Mouse (Mus musculus) kidney, postnatal 25 days (tissue): ENCODE results near the gene Axin1.
"Not testable (repeated sequence)": the region's sequence is repeated elsewhere in the genome, so short reads cannot be mapped to it uniquely, and the experiment has no call there.

Experiments
- DNase-seq, 2 experiments: peaks; one replicate each; pipeline ENCODE4 v3.0.0; 2021; ENCODE audit warnings: mixed read lengths in 2 of 2

The Axin1 gene

GRCm38 (mm10) chr17:26138239-26138836, at the start of gene Axin1:
Gene Axin1 (plus strand): TSS chr17:26138688.
- peak; percentile 95 to 98 for DNase-seq

GRCm38 (mm10) chr17:26089905-26090632, 48.4 kb upstream of the Axin1 start, which contains the start of gene Decr2:
Gene Decr2 (minus strand): TSS chr17:26090337.
- peak; percentile 93 to 97 for DNase-seq

DNA sequence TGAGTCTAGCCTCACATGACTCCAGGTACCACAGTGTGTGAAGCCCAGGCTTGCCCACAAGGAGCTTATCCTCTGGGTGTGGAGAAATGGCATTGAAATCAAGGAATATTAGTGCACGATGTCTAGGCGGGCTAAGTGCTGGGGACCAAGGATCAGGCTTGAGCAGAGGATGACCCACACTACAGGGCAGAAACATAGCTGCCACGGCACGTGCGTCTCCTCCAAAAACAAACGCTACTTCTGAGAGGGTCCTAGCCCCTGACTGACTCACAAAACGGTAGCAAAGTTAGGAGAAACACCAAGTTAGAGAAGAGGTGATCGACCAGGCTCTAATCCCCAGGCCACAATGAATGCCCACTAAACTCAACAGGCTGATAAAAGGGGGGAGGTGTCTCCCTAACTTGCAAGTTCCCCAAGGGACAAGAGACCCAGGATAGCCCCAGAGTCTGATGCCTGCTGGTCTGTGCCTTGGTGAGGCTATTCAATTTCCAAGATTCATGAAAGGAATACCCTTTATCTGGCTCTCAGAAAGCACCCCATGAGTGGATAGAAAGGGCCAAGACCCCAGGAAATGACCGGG, 43.9 kb upstream of the Axin1 start:
- DNase-seq = no peak

DNA sequence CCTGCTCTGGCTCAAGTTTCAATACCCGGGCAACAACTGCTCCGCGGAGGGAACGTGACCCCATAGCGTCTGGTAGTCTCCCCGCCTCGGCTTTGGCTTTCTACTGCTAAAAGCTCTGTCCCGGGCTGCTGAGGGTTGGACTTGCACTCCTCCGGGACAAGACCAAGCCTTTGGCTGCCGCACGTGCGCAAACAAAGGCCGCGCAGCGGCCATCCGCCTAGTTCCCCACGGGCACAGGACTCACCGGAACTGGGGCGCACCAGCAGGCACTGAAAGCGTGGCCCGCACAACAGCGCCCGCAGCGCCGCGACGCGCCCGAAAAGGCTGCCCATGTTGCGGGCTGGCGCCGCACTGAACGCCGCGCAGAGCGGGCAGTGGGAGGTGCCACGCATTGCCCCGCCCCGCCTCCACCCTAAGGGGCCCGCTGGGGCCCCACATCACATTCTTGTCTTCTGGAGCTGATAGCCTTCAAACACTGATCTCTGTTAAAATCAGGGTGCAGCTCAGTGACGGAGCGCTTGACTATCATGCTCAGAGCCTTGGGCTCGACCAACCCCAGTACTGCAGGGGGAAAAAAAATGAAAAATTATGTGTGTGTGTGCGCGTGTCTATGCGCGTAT, 43.3 kb upstream of the Axin1 start, which contains the start of gene Nme4:
Gene Nme4, minus strand, starts transcription at position 482 of the 620 bp plus-strand sequence.
- DNase-seq = peak; percentile 48 to 71

DNA sequence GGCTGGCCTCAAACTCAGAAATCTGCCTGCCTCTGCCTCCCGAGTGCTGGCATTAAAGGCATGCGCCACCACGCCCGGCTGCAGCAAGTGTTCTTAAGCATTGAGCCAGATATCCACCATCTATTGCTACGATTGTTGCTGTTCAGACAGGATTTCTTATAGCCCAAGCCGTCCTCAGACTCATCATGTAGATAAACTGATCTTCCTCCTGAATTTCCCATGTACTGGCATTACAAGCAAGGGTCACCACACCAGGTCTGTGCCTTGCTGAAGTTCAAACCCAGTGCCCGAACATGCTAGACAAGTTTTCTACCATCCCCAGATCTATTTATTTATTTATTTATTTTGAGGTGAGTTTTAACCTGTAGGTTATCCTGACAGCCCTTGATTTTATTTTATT, 40.0 kb upstream of the Axin1 start:
- no peak for DNase-seq

DNA sequence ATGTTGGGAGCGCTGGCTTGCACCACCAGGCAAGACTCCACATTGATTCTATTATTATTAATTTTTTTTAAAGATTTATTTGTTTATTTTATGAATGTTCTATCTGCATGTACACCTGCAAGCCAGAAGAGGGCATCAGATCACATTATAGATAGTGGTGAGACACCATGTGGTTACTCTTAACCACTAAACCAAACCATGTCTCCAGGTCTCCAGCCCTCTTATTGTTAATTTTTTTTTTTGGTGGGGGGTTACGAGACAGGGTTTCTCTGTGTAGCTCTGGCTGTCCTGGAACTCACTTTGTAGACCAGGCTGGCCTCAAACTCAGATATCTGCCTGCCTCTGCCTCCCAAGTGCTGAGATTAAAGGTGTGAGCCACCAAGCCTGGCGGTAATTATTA, 39.2 kb upstream of the Axin1 start:
- not testable (repeated sequence) for DNase-seq

DNA sequence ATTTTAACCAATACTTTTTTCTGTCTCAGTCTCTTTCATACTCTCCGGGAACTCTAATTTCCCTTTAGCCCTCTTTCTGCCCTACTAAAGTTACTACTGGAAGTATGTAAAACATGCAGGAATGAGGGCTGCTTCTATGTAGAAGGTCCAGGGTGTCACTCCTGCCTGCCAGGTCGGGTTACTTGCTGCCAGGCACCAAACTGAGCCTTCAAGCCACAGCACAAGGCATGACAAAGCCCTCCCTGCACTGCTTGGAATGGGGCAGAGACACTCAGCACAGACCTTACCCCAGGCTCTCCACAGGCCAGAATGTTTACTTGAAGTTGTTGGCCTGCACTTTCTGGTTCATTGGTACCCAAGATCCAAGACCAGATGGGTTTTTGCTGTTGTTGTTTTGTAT, 38.3 kb upstream of the Axin1 start:
- DNase-seq = no peak

- peak; percentile 76 to 93 for DNase-seq
Observed at GRCm38 (mm10) chr17:26101478-26101877, 37.0 kb upstream of the Axin1 start.

GRCm38 (mm10) chr17:26105619-26106018, 32.9 kb upstream of the Axin1 start:
- DNase-seq = no peak

DNA sequence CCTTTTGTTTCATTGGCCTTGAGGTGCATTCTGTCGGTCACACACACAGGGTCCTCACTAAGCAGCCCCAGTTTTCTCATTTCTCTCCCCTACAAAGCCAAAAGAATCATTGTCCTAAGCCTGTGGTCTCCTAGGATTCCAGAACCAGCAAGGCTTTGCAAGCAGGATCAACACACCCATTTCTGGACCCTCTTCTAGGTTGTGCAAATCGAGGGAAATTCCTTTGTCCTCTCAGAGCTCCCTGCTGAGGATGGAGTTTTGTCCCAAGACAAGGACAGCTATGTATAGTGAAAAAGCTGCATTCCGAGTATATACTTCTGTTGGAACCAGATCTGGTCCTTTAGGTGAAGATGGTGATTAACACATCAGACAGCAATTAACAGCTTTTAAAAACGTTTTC, 28.3 kb upstream of the Axin1 start:
- no peak for DNase-seq

GRCm38 (mm10) chr17:26111024-26111423, 27.5 kb upstream of the Axin1 start:
- DNase-seq = no peak

DNA sequence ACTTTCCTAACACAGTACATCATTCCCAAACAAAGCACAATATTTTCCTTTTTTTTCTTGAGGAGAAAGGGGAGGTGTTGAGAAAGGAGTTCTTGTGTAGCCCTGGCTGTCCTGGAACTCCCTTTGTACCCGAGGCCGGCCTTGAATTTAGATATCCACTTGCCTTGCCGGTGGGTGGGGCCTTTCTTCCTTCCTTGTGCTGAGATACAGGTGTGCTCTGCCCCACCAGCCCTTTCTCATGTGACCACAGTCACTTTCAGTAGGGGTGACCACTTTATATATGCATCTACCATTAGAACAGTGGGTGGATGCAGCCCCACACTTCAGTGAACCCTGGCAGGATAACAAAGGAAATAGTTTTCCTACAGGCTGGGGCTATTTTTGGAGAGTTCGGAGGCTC, 26.8 kb upstream of the Axin1 start:
- no peak for DNase-seq

- DNase-seq = no peak
Observed at GRCm38 (mm10) chr17:26112751-26113150, 25.7 kb upstream of the Axin1 start.

DNA sequence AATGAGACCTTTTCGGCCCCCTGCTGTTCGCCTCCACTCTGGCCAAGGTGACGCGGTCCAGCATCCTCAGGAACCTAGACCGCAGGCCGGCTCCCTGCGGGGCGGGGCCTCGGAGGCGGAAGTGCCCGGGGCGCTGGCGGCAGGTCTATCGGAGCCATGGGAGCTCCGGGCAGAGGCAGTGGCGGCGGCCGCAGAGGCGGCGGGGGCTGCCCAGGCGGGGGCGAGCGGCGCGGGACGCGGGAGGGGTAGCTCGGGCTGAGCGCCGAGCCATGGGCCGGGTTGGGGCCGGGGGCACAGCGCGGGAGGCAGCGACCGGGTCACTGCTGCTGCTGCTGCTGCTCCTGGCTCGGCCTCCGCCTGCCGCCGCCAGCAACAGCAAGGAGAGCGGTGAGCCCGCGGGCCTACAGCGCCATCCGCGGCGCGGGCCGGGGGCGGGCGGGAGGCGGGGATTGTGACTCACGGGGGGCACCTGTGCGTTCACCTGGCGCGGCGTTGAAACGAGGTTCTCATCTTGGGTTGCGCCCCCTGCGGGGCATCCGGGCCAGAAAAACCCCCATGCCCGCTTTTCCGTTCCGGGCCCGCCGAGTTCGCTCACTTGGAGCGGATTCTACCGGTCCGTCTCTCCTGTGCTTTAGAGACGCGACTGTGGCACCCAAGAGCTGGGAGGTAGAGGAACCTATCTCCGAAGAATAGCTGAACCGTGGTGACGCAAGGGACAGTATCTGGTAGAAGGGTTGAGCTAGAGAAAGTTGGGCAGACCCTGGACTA, 25.1 kb upstream of the Axin1 start, which contains the start of gene Tmem8:
Gene Tmem8, plus strand, starts transcription at position 119 of the 768 bp plus-strand sequence.
- peak; percentile 81 to 93 for DNase-seq

DNA sequence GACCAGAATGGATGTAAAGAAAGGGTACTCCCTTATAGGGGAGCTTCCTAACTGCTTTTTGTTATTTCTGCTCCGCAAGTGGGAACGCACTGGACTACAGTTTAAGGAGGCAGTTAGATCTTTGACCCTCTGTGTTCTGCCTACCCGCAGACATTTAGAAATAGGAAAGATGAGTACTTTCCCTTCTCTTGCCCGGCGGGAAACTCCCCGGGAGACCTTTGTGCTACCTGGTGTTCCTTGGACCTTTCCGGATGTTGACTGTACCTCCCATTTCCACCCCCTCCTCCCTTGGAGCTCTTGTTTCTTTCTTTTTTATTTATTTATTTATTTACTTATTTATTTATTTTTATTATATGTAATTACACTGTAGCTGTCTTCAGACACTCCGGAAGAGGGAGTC, 24.4 kb upstream of the Axin1 start:
- peak; percentile 70 to 86 for DNase-seq

DNA sequence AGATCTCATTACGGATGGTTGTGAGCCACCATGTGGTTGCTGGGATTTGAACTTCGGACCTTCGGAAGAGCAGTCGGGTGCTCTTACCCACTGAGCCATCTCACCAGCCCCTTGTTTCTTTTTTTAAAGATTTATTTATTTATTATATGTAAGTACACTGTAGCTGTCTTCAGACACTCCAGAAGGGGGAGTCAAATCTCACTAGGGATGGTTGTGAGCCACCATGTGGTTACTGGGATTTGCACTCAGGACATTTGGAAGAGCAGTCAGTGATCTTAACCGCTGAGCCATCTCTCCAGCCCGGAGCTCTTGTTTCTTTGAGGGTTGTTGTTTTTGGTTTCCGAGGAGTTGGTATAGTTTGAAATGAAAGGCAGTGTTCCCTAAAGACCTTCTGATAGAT, 24.0 kb upstream of the Axin1 start:
- not testable (repeated sequence) for DNase-seq

- DNase-seq = peak; percentile 92 to 95
Observed at GRCm38 (mm10) chr17:26115205-26115898, 23.1 kb upstream of the Axin1 start.

GRCm38 (mm10) chr17:26115956-26116487, 22.5 kb upstream of the Axin1 start:
- DNase-seq = peak; percentile 64 to 82

DNA sequence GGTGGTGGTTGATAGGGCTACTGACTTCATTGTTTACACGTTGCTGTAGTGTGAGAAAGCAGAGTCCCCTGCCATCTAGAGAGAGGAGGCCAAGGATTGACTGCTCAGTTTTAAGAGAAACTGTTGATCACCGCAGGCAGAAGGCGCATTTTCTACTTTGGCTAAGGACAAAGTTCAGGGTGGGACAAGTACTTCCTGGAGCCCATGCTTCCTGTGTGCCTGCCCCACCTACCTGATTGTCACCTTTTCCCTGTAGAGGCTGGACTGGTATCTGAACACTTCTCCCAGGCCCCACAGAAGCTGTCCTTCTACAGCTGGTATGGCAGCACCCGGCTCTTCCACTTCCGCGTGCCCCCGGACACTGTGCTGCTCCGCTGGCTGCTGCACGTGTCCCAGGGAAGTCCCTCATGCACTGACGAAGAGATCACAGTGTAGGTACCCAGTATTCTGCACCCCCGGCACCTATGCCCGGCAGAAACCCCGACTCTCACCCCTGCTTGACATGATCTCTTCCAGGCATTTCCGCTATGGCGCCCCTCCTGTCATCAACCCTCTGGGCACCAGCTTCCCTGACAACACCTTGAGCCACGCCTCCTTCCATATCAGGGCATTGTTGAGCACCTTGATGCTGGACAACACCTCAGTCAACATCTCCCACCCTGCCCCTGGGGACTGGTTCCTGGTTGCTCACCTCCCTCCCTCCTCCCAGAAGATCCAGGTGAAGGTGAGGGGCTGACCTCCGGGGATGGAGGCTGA, 21.8 kb upstream of the Axin1 start:
- peak in 1 of 2 experiments; percentile 55 for DNase-seq

- DNase-seq = peak; percentile 67 to 72
Observed at GRCm38 (mm10) chr17:26119766-26120710, 18.4 kb upstream of the Axin1 start.
